Mouse (Mus musculus): ENCODE data around the gene Plppr3.

GRCm38 (mm10) chr10:79866601-79867000, 7.8 kb downstream of the Plppr3 start:
- TF ChIP-seq MAFK (IDR thresholded peaks at IDR 0.05; ENCODE audit: insufficient read depth, low read depth, low read length) (no peak), ZC3H11A (IDR thresholded peaks at IDR 0.05; ENCODE audit: borderline replicate concordance, low read depth, low read length) (no peak), ZNF384 (IDR thresholded peaks at IDR 0.05; ENCODE audit: low read depth, low read length) (no peak), HCFC1 (IDR thresholded peaks at IDR 0.05; ENCODE audit: borderline replicate concordance, insufficient read depth, low read length) (no peak), CHD2 (IDR thresholded peaks at IDR 0.05; ENCODE audit: low read depth, low read length) (no peak)
